Mouse (Mus musculus) testis, adult 2 months (tissue): ENCODE data around the gene Axin2. TPM values are rescaled to one million over a fixed set of nuclear protein-coding genes. Genes with fewer than 3 reads are reported as not detected.

ENCODE experiments used
- H3K27ac ChIP-seq: fragments of 200-500 bp; 2 replicates; pipeline ENCODE4 v1.5.1; 2012; ENCODE audit warnings: low read depth, low read length; ENCODE audit not compliant: control insufficient read depth, insufficient read depth
- H3K27me3 ChIP-seq: fragments of 200-500 bp; 2 replicates; pipeline ENCODE4 v1.6.1; 2012; ENCODE audit warnings: mild to moderate bottlenecking, low read length, moderate library complexity; ENCODE audit not compliant: control insufficient read depth, insufficient read depth
- H3K36me3 ChIP-seq: fragments of 200-500 bp; 2 replicates; pipeline ENCODE4 v1.6.1; 2012; ENCODE audit warnings: mild to moderate bottlenecking, low read length; ENCODE audit not compliant: control insufficient read depth, insufficient read depth
- H3K4me1 ChIP-seq: fragments of 200-500 bp; 2 replicates; pipeline ENCODE4 v1.6.1; 2012; ENCODE audit warnings: low read length; ENCODE audit not compliant: control insufficient read depth, insufficient read depth
- H3K4me3 ChIP-seq: fragments of 200-500 bp; 2 replicates; pipeline ENCODE4 v1.5.1; 2012; ENCODE audit warnings: low read depth, mild to moderate bottlenecking, low read length, moderate library complexity, mixed read lengths; ENCODE audit not compliant: control insufficient read depth
- CTCF ChIP-seq: fragments of 200-500 bp; IDR thresholded peaks from 2 replicates; pipeline ENCODE4 v1.5.1; 2012; ENCODE audit warnings: low read depth, mild to moderate bottlenecking, inconsistent platforms, low read length, moderate library complexity; ENCODE audit not compliant: control insufficient read depth, insufficient read depth, insufficient replicate concordance
- POLR2A ChIP-seq: fragments of 200-500 bp; IDR thresholded peaks from 2 replicates; pipeline ENCODE4 v1.6.1; 2012; ENCODE audit warnings: low read depth, mild to moderate bottlenecking, inconsistent platforms, low read length, moderate library complexity; ENCODE audit not compliant: control insufficient read depth
- polyA plus RNA-seq: library from polyadenylated mRNA; depleted of rRNA; stranded (reverse); fragments of >200 nt; gene quantifications from 2 replicates; pipeline ENCODE4 v1.2.3, GENCODE M21; 2012

The Axin2 gene
- polyA plus RNA-seq, 1 experiment = 1.9 TPM

DNA sequence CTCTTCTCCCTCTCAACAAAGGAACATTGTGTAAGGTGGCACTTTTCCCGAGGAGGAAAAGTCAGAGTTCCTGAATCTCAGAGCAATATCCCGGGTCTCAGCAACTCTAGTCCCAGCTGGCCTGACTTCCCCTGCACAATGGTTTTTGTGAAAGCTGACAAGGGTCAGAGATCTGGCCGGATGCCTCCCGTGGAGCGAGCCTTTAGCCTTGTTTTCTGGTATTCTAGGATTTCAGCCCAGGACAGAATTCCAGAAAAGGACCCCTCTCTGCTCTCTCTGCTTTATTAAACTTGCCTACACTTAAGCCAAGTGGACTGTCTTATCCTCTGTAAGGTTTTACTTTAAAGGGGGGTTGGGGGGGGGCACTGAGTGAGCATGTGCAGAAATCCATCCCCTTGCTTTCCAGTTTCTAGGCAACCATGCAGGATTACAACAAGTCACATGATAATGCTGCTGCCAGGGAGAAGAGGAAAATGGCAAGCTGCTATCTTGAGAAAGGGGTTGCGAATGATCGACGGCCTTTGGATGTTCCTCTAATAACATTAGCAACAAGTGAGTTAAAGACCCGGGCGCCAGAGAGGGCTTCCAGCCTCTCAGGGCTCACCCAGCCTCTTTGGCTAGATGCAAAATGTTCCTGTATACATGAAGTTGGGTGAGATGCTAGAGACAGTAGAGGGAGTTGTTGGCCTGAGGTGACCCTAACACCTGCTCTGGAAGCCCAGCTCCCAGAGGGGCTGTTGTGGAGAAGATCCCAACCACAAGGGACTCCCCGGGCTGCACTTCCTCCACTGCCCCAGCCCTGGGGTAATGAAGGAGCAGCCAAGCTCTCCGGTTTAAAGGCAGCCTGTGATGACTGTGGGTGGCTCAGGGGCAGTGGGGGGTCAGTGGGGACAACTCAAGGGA, 2.5 kb upstream of the Axin2 start:
- peaks cover 24% of the 10 kb centered on the region for H3K4me1 ChIP-seq
- H3K27me3 ChIP-seq = no peaks in the 10 kb centered on the region
- H3K36me3 ChIP-seq = no peaks in the 10 kb centered on the region
- TF ChIP-seq POLR2A (no peak), CTCF (no peak)
- H3K27ac ChIP-seq = no peak overlapping the region
- no peak overlapping the region for H3K4me3 ChIP-seq

DNA sequence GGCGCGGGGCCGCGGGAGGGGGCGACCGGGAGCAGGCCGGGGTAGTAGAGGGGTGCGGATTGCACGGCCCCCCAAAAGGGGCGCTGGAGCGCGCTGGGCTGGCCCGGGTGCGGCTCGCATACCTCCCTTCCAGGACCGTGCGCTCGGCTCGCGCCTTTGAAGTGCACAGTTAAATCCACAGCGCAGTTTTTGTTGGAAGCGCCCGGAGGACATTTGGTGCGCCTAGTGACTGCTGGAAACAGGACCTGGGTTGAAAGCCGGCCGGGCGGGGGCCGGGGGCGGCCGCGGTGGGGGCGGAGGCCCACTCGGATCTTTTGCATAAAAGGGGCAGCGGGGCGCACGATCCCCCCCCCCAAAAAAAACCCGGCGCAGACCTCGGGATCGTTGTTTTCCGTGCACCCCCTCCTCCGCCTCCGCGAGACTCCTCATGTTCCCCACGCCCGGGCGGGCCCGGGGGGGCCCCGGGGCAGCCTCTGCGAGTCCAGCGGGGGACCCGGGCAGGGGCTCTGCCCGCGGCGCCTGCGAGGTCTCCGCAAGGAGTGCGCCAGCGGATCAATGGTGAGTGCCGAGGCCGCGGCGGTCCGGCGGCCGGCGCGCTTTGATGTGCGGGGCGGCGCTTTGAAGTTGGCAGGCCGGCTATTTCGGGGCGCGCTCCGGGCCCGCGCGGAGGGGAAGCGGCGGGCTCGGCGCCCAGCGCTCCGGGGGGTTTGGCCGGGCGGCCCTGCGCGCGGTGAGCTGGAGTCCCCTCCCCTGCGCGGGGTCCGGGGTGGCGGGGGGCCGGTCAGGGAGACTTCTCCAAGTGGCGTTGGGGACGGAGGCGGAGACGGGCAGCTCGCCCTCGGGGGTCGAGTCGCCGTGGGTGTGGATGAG, 722 bp downstream of the Axin2 start:
- H3K27ac ChIP-seq = peak overlapping the region; percentile 73
- H3K4me3 ChIP-seq = peak overlapping the region; percentile 76
- H3K27me3 ChIP-seq = no peaks in the 10 kb centered on the region
- no peak for TF ChIP-seq CTCF
- TF ChIP-seq POLR2A = no peak
- H3K4me1 ChIP-seq = peaks cover 32% of the 10 kb centered on the region
- no peaks in the 10 kb centered on the region for H3K36me3 ChIP-seq

DNA sequence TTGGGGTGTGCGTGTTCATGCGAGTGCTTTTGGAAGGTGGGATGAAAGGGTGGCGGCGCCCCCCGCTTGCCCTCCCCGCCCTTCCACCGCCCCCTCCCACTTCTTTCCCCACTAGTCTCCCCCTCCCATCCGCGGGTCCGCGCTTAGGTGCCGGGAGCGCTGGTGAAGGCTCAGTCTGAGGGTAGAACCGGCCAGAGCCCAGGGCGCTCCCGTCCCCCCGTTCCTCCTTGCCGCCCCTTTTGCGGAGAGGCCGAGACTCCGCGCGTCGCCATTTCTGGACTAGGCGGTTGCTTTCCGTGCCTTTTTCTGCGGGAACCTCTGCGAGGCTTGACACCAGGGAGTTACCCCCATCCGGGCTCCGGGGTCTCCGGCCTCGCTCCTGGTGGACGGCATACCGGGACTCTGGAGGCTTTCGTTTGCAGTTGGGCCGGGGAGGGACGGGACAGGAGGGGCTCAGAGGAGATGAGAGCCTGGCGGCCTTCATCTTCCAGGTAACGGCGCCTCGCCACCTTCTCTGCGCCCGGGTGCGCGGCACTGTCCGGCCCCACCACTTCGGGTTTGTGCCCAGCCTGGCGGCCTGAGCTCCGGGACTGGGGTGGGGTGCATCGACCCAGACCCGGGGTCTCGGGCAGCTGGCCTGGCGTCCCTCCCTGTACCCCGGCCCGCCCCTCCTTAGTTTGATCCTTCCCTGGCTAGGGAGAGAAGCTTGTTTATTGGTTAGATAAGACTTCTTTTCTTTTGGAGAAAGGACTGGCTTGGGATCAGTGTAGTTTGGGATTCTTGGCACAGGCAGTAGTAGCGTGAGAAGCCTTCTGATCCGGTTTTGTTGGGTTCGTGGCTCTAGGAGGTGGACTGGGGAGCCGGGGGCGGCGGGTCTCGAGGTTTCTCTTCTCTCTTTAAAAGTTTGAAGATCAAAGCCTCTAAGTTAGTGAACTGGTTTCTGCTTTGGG, 1.6 kb downstream of the Axin2 start:
- Histone ChIP-seq H3K4me1 (peaks cover 32% of the 10 kb centered on the region), H3K36me3 (no peaks in the 10 kb centered on the region), H3K27me3 (no peaks in the 10 kb centered on the region), H3K27ac (no peak overlapping the region), H3K4me3 (peak overlapping the region; percentile 76)
- TF ChIP-seq POLR2A (no peak), CTCF (no peak)

DNA sequence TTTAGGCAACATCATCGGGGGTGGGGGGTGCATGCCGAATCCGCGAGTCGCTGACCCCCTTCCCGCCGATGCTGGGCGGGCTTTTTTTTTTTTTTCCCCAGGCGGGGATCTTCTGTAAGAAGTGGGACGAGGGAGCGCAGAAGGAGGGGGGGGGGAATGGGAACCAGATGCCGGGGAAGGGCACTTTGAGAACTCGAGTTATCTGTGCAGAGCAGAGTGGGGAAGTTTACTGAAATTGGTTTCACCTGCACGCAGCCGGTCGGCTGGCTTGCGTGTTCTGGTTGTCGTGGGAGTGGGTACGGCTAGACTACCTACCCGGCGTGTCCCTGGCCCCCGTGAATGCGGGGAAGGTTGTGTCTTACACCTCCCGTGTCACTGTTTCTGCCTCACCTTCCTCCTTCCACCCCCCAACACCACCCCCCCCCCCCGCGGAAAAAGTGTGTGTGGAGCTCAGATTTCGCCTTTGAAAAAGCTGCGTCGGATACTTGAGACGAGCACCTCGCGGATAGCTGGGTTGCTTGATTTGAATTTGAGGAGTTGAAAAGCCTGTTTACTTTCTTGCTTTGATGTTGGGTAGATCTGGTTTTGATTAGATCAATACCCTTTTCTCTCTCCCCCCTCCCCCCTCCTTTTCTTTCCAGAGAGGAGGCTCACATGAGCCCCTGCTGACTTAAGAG, 2.5 kb downstream of the Axin2 start:
- H3K4me1 ChIP-seq = peaks cover 32% of the 10 kb centered on the region
- no peaks in the 10 kb centered on the region for H3K36me3 ChIP-seq
- peak overlapping the region; percentile 76 for H3K4me3 ChIP-seq
- no peak for TF ChIP-seq CTCF
- no peak for TF ChIP-seq POLR2A
- no peak overlapping the region for H3K27ac ChIP-seq
- no peaks in the 10 kb centered on the region for H3K27me3 ChIP-seq

DNA sequence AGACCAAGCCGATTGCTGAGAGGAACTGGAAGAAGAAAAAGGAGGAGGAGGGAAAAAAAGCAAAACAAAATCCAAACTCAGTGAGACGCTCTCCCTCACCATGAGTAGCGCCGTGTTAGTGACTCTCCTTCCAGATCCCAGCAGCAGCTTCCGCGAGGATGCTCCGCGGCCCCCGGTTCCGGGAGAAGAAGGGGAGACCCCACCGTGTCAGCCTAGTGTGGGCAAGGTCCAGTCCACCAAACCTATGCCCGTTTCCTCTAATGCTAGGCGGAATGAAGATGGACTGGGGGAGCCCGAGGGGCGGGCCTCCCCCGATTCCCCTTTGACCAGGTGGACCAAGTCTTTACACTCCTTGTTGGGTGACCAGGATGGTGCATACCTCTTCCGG, 3.0 kb downstream of the Axin2 start:
- H3K36me3 ChIP-seq = no peaks in the 10 kb centered on the region
- no peak overlapping the region for H3K4me3 ChIP-seq
- peaks cover 30% of the 10 kb centered on the region for H3K4me1 ChIP-seq
- no peak overlapping the region for H3K27ac ChIP-seq
- TF ChIP-seq CTCF (no peak), POLR2A (no peak)
- H3K27me3 ChIP-seq = no peaks in the 10 kb centered on the region

DNA sequence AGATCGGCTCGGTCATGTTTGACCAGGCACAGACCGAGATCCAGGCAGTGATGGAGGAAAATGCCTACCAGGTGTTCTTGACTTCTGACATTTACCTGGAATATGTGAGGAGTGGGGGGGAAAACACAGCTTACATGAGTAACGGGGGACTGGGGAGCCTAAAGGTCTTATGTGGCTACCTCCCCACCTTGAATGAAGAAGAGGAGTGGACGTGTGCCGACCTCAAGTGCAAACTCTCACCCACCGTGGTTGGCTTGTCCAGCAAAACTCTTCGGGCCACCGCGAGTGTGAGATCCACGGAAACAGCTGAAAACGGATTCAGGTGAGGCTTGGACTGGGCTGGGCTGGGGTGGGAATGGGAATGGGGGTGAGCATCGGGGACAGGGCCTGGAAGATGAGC, 3.6 kb downstream of the Axin2 start:
- H3K36me3 ChIP-seq = no peaks in the 10 kb centered on the region
- H3K27ac ChIP-seq = no peak overlapping the region
- H3K4me1 ChIP-seq = peaks cover 29% of the 10 kb centered on the region
- TF ChIP-seq POLR2A (no peak), CTCF (no peak)
- no peak overlapping the region for H3K4me3 ChIP-seq
- no peaks in the 10 kb centered on the region for H3K27me3 ChIP-seq
